Mouse (Mus musculus) stomach, embryonic 15.5 days (tissue): Measurements from ENCODE around the gene Nup107. TPM values are rescaled to one million over a fixed set of nuclear protein-coding genes. Genes with fewer than 3 reads are reported as not detected.

Experiments
- ATAC-seq: fragments of 200-750 bp; cut with Nextera tagmentation; 2 replicates; pipeline ENCODE4 v1.8.0; 2017; ENCODE audit warnings: low read depth, moderate number of reproducible peaks, moderate TSS enrichment; ENCODE audit not compliant: insufficient read depth, low FRiP score
- H3K27ac ChIP-seq: fragments of 300-500 bp; sonication (generic); 2 replicates; pipeline ENCODE4 v1.5.1; 2015; ENCODE audit warnings: mild to moderate bottlenecking, inconsistent platforms
- H3K27me3 ChIP-seq: fragments of 300-500 bp; sonication (generic); replicated peaks from 2 replicates; pipeline ENCODE4 v1.6.1; 2015; ENCODE audit warnings: inconsistent platforms
- H3K36me3 ChIP-seq: fragments of 300-500 bp; sonication (generic); 2 replicates; pipeline ENCODE4 v1.6.1; 2015; ENCODE audit warnings: inconsistent platforms
- H3K4me1 ChIP-seq: fragments of 300-500 bp; sonication (generic); 2 replicates; pipeline ENCODE4 v1.6.1; 2015; ENCODE audit warnings: inconsistent platforms
- H3K4me2 ChIP-seq: fragments of 300-500 bp; sonication (generic); 2 replicates; pipeline ENCODE4 v1.6.1; 2015; ENCODE audit warnings: mild to moderate bottlenecking, inconsistent platforms
- H3K4me3 ChIP-seq: fragments of 300-500 bp; sonication (generic); replicated peaks from 2 replicates; pipeline ENCODE4 v1.5.1; 2015; ENCODE audit warnings: inconsistent platforms
- H3K9ac ChIP-seq: fragments of 300-500 bp; sonication (generic); 2 replicates; pipeline ENCODE4 v1.6.1; 2015; ENCODE audit warnings: inconsistent platforms
- H3K9me3 ChIP-seq: fragments of 300-500 bp; sonication (generic); 2 replicates; pipeline ENCODE4 v1.6.1; 2016; ENCODE audit warnings: inconsistent platforms
- WGBS: fragments of 180-500 bp; shearing (Covaris S2); methylation state at CpG from one replicate; pipeline ENCODE4 v1.1.7; 2015; 5-methylcytosine and 5-hydroxymethylcytosine counted together
- polyA plus RNA-seq: library from polyadenylated mRNA; unstranded; fragments of >200 nt; fragmentation: Nextera tagmentation; extraction: Ambion mirVana; gene quantifications from 2 replicates; pipeline ENCODE4 v1.2.1, GENCODE M21; 2015

The Nup107 gene
- 53.3 and 64.8 TPM in 2 replicates for polyA plus RNA-seq

DNA sequence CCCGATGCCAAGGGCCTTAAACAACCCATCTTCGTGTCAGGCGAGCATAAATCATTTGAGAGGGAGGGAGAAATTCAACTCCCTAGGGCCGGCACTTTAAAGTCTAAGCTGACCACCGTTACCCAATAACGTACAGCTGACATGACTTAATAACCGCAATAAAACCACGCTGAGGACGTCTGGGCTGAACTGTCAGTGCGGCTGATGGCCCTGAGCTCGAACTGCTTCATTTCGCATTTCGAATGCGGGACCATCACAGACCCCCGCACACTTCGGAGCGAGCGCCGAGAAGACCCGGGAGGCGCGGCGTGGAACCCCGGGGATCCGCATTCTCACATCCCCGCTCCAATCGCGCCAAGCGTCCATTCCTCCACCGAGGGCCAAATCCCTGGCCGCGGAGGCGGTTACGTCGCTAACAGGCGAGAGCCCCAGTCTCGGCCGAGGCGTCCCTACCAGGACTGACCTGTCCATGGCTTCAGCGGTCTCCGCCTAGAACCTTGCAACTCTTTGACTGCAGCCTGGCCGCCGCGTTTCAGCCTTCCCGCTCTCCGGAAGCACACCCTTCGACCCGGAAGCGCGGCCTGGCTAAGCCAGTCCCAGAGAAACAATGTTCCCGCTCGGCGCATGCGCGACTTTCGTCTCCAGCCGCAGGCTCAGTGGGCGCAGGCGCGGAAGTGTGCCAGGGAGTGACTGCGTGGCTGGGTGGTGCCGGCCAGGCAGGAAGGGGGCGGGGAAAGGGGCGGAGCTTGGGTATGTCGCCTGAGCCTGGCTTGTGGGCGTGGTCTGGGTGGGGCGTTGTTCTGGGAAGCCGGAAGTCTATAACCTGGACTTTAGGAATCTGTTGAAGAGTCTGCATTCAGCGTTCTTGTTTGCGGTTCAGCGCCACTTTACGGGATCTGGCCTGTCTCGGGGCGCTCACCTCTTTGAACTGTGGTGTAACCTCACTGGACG is at the start of gene Nup107:
Gene Nup107, minus strand, starts transcription at position 565 of the 951 bp plus-strand sequence.
- Histone ChIP-seq H3K4me3 (peak within 1 kb of the TSS; percentile 77), H3K36me3 (no peaks in the 10 kb centered on the region), H3K27ac (peak within 1 kb of the TSS; percentile 87), H3K4me2 (peak within 1 kb of the TSS; percentile 71), H3K27me3 (no peaks in the 10 kb centered on the region), H3K9me3 (no peaks in the 10 kb centered on the region), H3K9ac (peak within 1 kb of the TSS; percentile 75), H3K4me1 (peaks cover 11% of the 10 kb centered on the region)
- under 1% methylated on average over 75 of the region's 75 CpGs for WGBS
- ATAC-seq: peak; percentile 96

DNA sequence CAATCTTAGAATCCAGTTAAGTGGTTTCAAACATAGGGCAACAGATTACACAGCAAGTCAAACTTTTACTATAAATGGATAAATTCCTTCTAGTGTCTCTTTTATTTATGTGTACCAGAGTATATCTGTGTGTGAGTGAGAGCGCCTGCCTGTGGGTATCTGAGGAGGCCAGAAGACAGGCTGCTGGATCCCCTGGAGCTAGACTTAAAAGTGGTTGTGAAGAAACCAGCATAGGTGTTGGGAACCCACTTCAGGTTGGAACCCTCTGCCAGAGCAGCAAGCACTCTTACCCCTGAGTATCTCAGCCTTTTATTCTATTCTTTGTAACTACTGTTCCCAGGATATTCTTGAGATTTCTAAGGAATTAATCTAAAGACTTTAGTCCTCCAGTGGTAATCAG is 49.3 kb upstream of the Nup107 start:
- no peak for ATAC-seq
- peaks cover 18% of the 10 kb centered on the region for H3K4me1 ChIP-seq

DNA sequence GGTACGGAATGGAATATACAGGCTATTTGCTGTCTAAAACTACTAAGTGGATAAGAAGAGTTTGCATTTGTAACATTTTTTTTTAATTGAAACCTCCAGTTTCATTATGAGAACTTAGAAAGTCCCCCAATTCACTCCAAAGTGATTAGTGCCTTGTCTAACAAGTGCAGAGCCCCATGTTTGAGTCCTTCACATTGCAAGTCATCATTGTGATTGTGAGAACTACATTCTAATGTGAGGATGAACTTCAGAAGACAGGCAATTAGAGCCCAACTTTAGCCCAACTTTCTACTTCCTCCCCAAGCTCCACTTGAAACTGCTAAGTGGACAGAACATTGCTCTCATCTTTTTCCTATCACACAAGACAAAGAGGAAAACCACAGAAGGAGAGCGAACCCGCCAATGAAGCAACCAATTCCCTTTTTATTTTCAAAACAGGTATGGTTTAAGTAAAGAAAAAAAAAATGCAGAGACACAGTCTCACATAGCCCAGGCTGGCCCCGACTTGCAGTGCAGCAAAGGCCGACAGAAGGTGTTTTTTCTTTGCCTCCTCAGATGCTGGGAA is 48.0 kb upstream of the Nup107 start:
- no peaks in the 10 kb centered on the region for H3K27me3 ChIP-seq
- WGBS: 84% methylated on average over 5 of the region's 5 CpGs
- H3K4me1 ChIP-seq: peaks cover 14% of the 10 kb centered on the region
- no peak overlapping the region for H3K4me2 ChIP-seq
- no peaks in the 10 kb centered on the region for H3K9me3 ChIP-seq
- no peak overlapping the region for H3K4me3 ChIP-seq
- H3K36me3 ChIP-seq: no peaks in the 10 kb centered on the region
- no peak for ATAC-seq
- no peak overlapping the region for H3K27ac ChIP-seq
- no peak overlapping the region for H3K9ac ChIP-seq

More for the DNA sequence above, 49.3 kb upstream of the Nup107 start:
- no peak overlapping the region for H3K4me3 ChIP-seq
- H3K36me3 ChIP-seq: no peaks in the 10 kb centered on the region
- 70% methylated on average over 1 of the region's 1 CpGs for WGBS
- H3K4me2 ChIP-seq: no peak overlapping the region
- no peak overlapping the region for H3K9ac ChIP-seq
- no peak overlapping the region for H3K27ac ChIP-seq
- no peaks in the 10 kb centered on the region for H3K27me3 ChIP-seq
- no peaks in the 10 kb centered on the region for H3K9me3 ChIP-seq

DNA sequence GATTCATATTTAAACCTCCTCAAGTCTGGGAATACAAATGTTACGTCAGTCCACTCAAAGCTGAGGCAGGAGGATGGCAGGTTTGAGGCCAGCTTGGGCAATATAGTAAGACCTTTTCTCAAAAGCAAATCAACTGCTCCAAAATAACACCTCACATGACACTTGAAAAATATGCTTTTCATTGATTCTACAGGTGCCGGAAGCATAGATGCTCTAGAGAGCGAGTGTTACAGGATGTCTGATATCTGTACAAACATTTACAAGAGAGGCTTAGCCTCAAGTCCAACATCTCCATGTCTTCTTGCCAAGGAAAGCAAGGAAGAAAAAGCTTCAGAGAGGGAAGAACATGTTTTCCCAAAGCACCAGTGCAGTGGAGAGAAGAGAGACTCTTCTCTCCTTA is 47.2 kb upstream of the Nup107 start:
- no peak for ATAC-seq
- no peak overlapping the region for H3K4me2 ChIP-seq
- WGBS: 72% methylated on average over 3 of the region's 3 CpGs
- no peak overlapping the region for H3K27ac ChIP-seq
- no peaks in the 10 kb centered on the region for H3K36me3 ChIP-seq
- no peak overlapping the region for H3K4me3 ChIP-seq
- H3K9ac ChIP-seq: no peak overlapping the region
- no peaks in the 10 kb centered on the region for H3K27me3 ChIP-seq
- peaks cover 14% of the 10 kb centered on the region for H3K4me1 ChIP-seq
- H3K9me3 ChIP-seq: no peaks in the 10 kb centered on the region

DNA sequence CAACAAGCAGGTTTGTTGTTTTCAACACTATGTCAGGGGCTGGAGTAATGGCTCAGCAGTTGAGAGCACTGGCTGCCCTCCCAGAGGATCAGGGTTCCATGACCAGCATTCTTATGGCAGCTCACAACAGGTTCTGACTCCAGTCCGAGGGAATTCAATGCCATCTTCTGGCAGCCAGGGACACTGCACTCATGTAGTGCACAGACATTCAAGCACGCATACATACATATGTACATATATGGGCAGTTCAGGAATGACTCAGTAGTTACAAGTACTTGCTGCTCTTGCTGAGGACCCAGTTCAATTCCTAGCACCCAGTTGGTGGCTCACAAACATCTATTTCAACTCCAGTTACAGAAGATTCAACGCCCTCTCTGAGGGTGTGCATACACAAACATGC is 46.4 kb upstream of the Nup107 start:
- Histone ChIP-seq H3K4me3 (no peak overlapping the region), H3K36me3 (no peaks in the 10 kb centered on the region), H3K27ac (no peak overlapping the region), H3K9me3 (no peaks in the 10 kb centered on the region), H3K4me2 (no peak overlapping the region), H3K27me3 (no peaks in the 10 kb centered on the region), H3K9ac (no peak overlapping the region), H3K4me1 (peaks cover 11% of the 10 kb centered on the region)
- 88% methylated on average over 3 of the region's 3 CpGs for WGBS
- no peak for ATAC-seq

DNA sequence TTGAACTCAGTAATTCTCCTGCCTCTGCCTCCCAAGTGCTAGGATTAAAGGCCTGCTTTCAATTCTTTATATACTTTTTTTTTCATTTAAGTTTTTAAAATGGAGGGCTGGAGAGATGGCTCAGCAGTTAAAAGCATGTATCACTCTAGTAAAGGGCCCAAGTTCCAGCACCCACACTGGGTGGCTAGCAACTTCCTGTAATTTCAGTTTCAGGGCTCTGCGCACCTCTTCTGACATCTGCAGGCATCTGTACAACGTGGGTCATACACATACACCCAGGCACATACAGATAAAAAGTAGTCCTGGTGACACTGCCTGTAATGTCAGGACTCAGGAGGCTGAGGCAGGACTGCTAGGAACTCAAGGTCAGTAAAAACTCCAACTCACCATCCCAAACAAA is 43.8 kb upstream of the Nup107 start:
- no peaks in the 10 kb centered on the region for H3K27me3 ChIP-seq
- 65% methylated on average over 2 of the region's 2 CpGs for WGBS
- ATAC-seq: no peak

DNA sequence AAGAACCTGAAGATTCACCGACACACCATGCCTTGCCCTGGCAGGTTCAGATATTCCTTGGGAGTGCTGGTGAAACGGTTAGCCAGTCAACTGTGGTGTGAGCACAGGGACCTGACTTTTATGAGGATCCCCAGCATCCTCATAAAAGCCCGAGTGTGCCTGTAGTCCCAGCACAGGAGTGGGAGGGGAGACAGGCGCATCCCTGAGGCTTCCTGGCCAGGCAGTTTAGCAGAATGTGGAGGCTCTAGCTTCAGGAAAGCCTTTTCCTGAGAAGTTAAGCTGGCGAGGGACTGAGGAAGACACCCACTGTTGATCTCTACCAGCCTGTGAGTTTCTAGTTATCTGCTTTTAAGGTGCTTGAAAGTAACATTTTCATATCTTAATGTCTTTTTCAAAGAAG is 42.9 kb upstream of the Nup107 start:
- H3K9me3 ChIP-seq: no peaks in the 10 kb centered on the region
- no peak overlapping the region for H3K9ac ChIP-seq
- H3K36me3 ChIP-seq: no peaks in the 10 kb centered on the region
- no peak overlapping the region for H3K4me3 ChIP-seq
- no peak overlapping the region for H3K4me2 ChIP-seq
- no peaks in the 10 kb centered on the region for H3K27me3 ChIP-seq
- H3K4me1 ChIP-seq: peaks cover 2% of the 10 kb centered on the region; the same call in 1 of the 2 replicates
- H3K27ac ChIP-seq: no peak overlapping the region
- ATAC-seq: no peak
- 67% methylated on average over 5 of the region's 5 CpGs for WGBS

More for the DNA sequence above, 43.8 kb upstream of the Nup107 start:
- Histone ChIP-seq H3K4me3 (no peak overlapping the region), H3K4me1 (peaks cover 5% of the 10 kb centered on the region; the same call in 1 of the 2 replicates), H3K9ac (no peak overlapping the region), H3K27ac (no peak overlapping the region), H3K36me3 (no peaks in the 10 kb centered on the region), H3K9me3 (no peaks in the 10 kb centered on the region), H3K4me2 (no peak overlapping the region)

DNA sequence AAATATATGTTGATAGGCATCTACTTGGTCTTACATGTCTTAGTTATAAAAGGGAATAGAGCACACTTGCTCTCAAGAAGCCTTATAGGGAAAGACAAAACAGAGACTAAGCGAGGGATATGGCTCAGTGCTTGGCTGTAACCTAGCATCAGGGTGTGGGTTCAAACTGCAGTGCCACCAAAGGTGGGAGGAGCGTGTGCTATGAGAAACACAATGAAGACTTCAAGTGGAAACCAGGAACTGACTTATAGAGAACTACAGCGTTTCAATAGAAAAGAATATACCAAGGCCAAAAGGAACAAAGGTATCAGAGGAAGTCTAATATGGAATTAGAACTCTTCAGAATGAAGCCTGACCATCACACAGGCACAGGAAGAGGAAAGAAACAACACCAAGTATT is 38.3 kb upstream of the Nup107 start:
- 85% methylated on average over 3 of the region's 3 CpGs for WGBS
- Histone ChIP-seq H3K4me1 (no peaks in the 10 kb centered on the region), H3K9me3 (no peaks in the 10 kb centered on the region), H3K27ac (no peak overlapping the region), H3K4me3 (no peak overlapping the region), H3K27me3 (no peaks in the 10 kb centered on the region), H3K36me3 (no peaks in the 10 kb centered on the region), H3K9ac (no peak overlapping the region), H3K4me2 (no peak overlapping the region)
- ATAC-seq: no peak

DNA sequence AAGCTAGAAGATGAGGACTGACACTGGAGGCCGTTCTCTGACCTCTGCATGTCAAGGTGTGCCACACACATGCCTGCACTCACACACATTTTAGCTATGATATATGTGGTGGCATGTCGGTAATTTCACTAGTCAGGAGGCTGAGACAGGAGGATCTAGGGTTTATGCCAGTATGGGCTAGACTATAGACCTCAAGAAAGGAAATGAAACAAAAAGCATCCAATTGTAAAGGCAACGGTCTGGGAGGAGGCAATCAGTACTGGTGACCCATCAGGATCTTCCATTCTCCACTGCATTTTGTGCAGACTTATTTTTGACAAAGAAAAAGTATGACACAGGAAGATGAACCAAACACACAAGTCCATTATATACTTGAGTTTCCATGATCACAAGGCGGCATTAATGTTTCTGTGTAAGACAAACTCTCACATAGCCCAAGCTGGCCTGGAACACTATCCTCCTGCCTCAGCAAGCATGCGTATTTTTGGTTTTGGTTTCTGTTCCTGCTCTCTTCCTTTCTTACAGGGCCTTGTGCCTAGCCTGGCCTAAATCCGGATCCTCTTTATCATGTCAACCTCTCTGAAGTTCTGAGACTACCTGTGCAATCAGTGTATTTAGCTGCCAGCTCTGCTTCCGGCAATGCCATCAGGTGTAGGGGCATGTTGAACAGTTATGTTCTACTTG is 37.1 kb upstream of the Nup107 start:
- Histone ChIP-seq H3K27me3 (no peaks in the 10 kb centered on the region), H3K4me3 (no peak overlapping the region), H3K4me2 (no peak overlapping the region), H3K27ac (no peak overlapping the region), H3K4me1 (no peaks in the 10 kb centered on the region), H3K9me3 (no peaks in the 10 kb centered on the region), H3K9ac (no peak overlapping the region), H3K36me3 (no peaks in the 10 kb centered on the region)
- ATAC-seq: no peak
- WGBS: 86% methylated on average over 7 of the region's 7 CpGs

DNA sequence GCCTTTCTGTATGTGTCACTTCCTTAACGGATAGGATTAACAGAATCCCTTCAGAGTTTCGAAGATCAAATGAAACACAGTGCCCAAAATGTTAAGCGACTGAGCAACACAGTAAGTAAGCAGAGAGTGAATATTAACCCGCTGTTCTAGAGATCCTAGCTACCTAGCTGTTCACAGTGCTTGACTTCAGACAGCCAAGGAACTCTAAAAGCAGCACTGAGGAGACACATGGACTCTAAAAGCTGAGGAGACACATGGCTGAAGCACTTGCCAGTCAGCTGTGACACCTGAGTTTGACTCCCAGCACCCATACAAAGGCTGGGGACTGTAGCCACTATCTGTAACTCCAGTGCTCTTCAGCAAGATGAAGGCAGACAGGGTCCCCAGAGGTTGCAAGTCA is 36.5 kb upstream of the Nup107 start:
- H3K36me3 ChIP-seq: no peaks in the 10 kb centered on the region
- H3K4me1 ChIP-seq: no peaks in the 10 kb centered on the region; the same call in 1 of the 2 replicates
- no peaks in the 10 kb centered on the region for H3K27me3 ChIP-seq
- 77% methylated on average over 4 of the region's 4 CpGs for WGBS
- ATAC-seq: no peak
- H3K4me3 ChIP-seq: no peak overlapping the region
- no peaks in the 10 kb centered on the region for H3K9me3 ChIP-seq
- no peak overlapping the region for H3K9ac ChIP-seq
- no peak overlapping the region for H3K27ac ChIP-seq
- no peak overlapping the region for H3K4me2 ChIP-seq

DNA sequence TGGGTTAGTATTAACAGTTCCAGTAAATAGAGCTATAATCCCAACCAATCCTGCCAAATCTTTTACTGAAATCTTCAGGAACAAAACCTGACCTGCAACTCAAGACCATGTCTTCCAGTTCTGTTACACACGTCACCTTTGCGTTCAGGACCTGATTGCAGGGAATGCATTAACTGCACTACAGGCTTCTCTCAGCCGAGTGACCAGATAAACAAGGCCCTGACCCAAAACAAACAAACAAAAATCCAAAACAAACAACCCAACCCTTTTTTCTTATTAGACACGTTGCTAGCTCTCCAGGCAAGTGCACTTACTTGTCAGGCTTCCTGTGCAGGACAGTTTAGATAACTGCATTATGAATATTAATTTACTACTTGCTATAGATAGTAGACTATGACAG is 36.0 kb upstream of the Nup107 start:
- Histone ChIP-seq H3K27ac (no peak overlapping the region), H3K4me3 (no peak overlapping the region), H3K9ac (no peak overlapping the region), H3K4me2 (no peak overlapping the region), H3K4me1 (no peaks in the 10 kb centered on the region; the same call in 1 of the 2 replicates), H3K9me3 (no peaks in the 10 kb centered on the region), H3K27me3 (no peaks in the 10 kb centered on the region), H3K36me3 (peaks cover 2% of the 10 kb centered on the region)
- 51% methylated on average over 4 of the region's 4 CpGs for WGBS
- no peak for ATAC-seq

DNA sequence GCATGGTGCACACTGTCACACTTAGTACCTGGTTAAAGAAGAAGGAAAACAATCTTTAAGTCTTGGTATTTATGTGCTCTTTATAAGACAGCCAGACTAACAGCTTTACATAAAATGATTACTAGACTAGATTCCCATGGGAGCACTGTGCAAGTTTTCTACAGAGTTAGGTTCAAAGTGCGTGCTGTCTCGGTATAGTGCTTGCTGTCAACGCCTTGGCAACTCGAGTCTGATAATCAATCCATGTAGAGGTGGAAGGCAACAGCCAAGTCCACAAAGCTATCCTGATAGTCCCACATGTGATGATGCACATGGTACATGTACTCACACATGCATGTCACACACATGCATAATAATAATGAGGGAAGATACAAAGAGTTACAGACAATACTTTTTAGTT is 32.1 kb upstream of the Nup107 start:
- no peak for ATAC-seq
- H3K4me3 ChIP-seq: no peak overlapping the region
- H3K27ac ChIP-seq: no peak overlapping the region
- no peaks in the 10 kb centered on the region; the same call in 1 of the 2 replicates for H3K4me1 ChIP-seq
- no peak overlapping the region for H3K9ac ChIP-seq
- 80% methylated on average over 4 of the region's 4 CpGs for WGBS
- no peak overlapping the region for H3K4me2 ChIP-seq
- H3K36me3 ChIP-seq: peaks cover 26% of the 10 kb centered on the region
- H3K9me3 ChIP-seq: no peaks in the 10 kb centered on the region
- H3K27me3 ChIP-seq: no peaks in the 10 kb centered on the region
